16 mouse cellular contexts compared by ENCODE assay signal in the genomic region with DNA sequence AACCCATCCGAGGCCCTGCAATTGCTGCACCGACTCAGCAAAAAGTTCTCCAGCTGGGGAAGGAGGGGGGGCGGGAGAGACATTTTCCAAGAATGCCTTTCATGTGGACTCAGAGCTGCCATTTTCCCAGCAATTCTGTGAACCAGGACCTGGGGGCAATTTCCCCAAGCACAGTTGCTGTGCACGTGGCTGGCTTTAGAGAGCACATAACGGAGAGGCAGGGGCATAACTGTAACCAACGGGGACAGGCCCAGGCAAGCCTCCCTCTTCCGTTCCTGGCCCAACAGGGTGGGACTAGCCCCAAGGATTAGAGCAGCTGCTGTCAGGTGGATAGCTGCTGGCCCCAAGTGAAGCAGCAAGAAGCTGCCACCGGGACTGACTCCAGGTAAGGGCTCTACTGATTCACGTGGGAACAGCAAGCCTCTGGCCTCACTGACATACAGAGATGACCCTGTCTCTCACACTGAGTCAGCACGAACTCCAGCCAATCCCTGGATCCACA. TPM values are rescaled to one million over a fixed set of nuclear protein-coding genes. Genes with fewer than 3 reads are reported as not detected.
DNase-seq lines count a peak whose midpoint lies in the region; ATAC-seq and TF ChIP-seq lines count a peak whose summit lies in the region.
"Had no signal": no experiment of that assay in that cellular context is flagged by ENCODE, and none has a peak within 500 bp of the region (broad histone marks: within the 10 kb centered on the region; RNA-seq: fewer than 3 reads in every experiment).

No protein-coding gene starts in this region.

- ATAC-seq in stomach, postnatal 0 days (ENCODE audit: low FRiP score, low TSS enrichment) = no peak
- ATAC-seq: intestine, embryonic 16.5 days had no signal

- H3K4me3 ChIP-seq in ES-Bruce4 (ENCODE audit: low read depth, low read length) = peak overlapping the region; percentile 79
- no peak overlapping the region for H3K4me3 ChIP-seq in limb, embryonic 10.5 days
- no peak overlapping the region for H3K4me3 ChIP-seq in stomach, postnatal 0 days (ENCODE audit: low read depth, low read length)

- WGBS in limb, embryonic 10.5 days = 9% methylated on average over 10 of the region's 10 CpGs
- 39% methylated on average over 10 of the region's 10 CpGs for WGBS in stomach, postnatal 0 days

- TF ChIP-seq EP300 in ES-Bruce4 (IDR thresholded peaks at IDR 0.05; ENCODE audit: insufficient read depth, low read depth, low read length) = peak; percentile 96
- no peak for TF ChIP-seq EP300 in stomach, postnatal 0 days (optimal IDR thresholded peaks at IDR 0.05)

- no peak for TF ChIP-seq CTCF in ES-Bruce4 (IDR thresholded peaks at IDR 0.05; ENCODE audit: low read depth, low read length)
- no peak for TF ChIP-seq CTCF in stomach, postnatal 0 days (IDR thresholded peaks at IDR 0.05; ENCODE audit: low read depth)

- H3K9me3 ChIP-seq in ES-Bruce4 (replicated peaks; ENCODE audit: control insufficient read depth, insufficient read depth, low read length, poor library complexity, severe bottlenecking) = no peaks in the 10 kb centered on the region
- H3K9me3 ChIP-seq in limb, embryonic 10.5 days (replicated peaks) = no peaks in the 10 kb centered on the region
- no peaks in the 10 kb centered on the region for H3K9me3 ChIP-seq in stomach, postnatal 0 days (ENCODE audit: control insufficient read depth, low read length)

- H3K9ac ChIP-seq in ES-Bruce4 (ENCODE audit: low read depth, poor library complexity, severe bottlenecking) = peak overlapping the region; percentile 57
- H3K9ac ChIP-seq in stomach, postnatal 0 days (ENCODE audit: low read length) = no peak overlapping the region

- peak; percentile 11 for DNase-seq in gastrocnemius, postnatal 25 days
- DNase-seq in gastrocnemius, adult 8-10 months (ENCODE audit: low spot score in 2 of 2) = no peak
- peak; percentile 72 for DNase-seq in embryo, embryonic 11 days
- DNase-seq in limb, embryonic 10.5 days (ENCODE audit: low spot score) = peak; percentile 79
- DNase-seq in stomach, postnatal 0 days (ENCODE audit: low spot score) = no peak
- no peak for DNase-seq in cerebellum, postnatal 4 days (ENCODE audit: low spot score in 2 of 2)
- no peak for DNase-seq in layer of hippocampus, adult 9-11 months
- DNase-seq: cerebellum, adult 18-20 months; heart, postnatal 14 days; lung, adult 18-20 months; retina, postnatal 1 day; thymus, postnatal 25 days had no signal

- no peaks in the 10 kb centered on the region for H3K36me3 ChIP-seq in ES-Bruce4 (ENCODE audit: control insufficient read depth, insufficient read depth, low read length, poor library complexity, severe bottlenecking)
- H3K36me3 ChIP-seq in limb, embryonic 10.5 days = no peaks in the 10 kb centered on the region
- H3K36me3 ChIP-seq in stomach, postnatal 0 days (ENCODE audit: control insufficient read depth, insufficient read depth, low read length) = no peaks in the 10 kb centered on the region

- H3K27me3 ChIP-seq in ES-Bruce4 (ENCODE audit: control insufficient read depth, insufficient read depth, low read length, poor library complexity, severe bottlenecking) = no peaks in the 10 kb centered on the region
- H3K27me3 ChIP-seq in limb, embryonic 10.5 days (ENCODE audit: low read depth, poor library complexity, severe bottlenecking) = no peaks in the 10 kb centered on the region
- H3K27me3 ChIP-seq in stomach, postnatal 0 days (ENCODE audit: control insufficient read depth, insufficient read depth, low read length) = no peaks in the 10 kb centered on the region

- peaks cover 15% of the 10 kb centered on the region for H3K4me1 ChIP-seq in ES-Bruce4 (ENCODE audit: control insufficient read depth, insufficient read depth, low read length)
- peaks cover 73% of the 10 kb centered on the region for H3K4me1 ChIP-seq in limb, embryonic 10.5 days
- no peaks in the 10 kb centered on the region for H3K4me1 ChIP-seq in stomach, postnatal 0 days (replicated peaks; ENCODE audit: control insufficient read depth, insufficient read depth)

- H3K4me2 ChIP-seq in stomach, postnatal 0 days (replicated peaks; ENCODE audit: low read depth) = no peak overlapping the region

- peak overlapping the region; percentile 82 for H3K27ac ChIP-seq in ES-Bruce4 (ENCODE audit: insufficient read depth, low read length)
- H3K27ac ChIP-seq in limb, embryonic 10.5 days = peak overlapping the region; percentile 88
- no peak overlapping the region for H3K27ac ChIP-seq in stomach, postnatal 0 days (replicated peaks)

- TF ChIP-seq POLR2A in ES-Bruce4 (IDR thresholded peaks at IDR 0.05; ENCODE audit: insufficient read depth, low read length) = no peak

RNA-seq across cellular contexts. Expression of gene Crabp1, which starts 37.0 kb away (rescaled TPM):
- under 1 TPM in 1 of 2 experiments, not detected in 1; 0.49 TPM for total RNA-seq in gastrocnemius, postnatal 25 days (2021)
- total RNA-seq in gastrocnemius, adult 8-10 months (2022) = 1 to 10 TPM in 1 of 4 experiments, under 1 TPM in 2, not detected in 1; 0.41 to 2.0 (median 0.88) TPM
- polyA plus RNA-seq in ES-Bruce4 (2011; ENCODE audit: insufficient read depth, insufficient read length, low read depth, missing spikeins) = 13.5 and 21.8 TPM in 2 replicates
- polyA plus RNA-seq in limb, embryonic 10.5 days (2016; fragmentation: Nextera tagmentation; extraction: Ambion mirVana) = 615 and 856 TPM in 2 replicates
- polyA plus RNA-seq in stomach, postnatal 0 days (2015; fragmentation: Nextera tagmentation; extraction: Ambion mirVana) = 2.8 and 4.1 TPM in 2 replicates
- total RNA-seq: granulocyte monocyte progenitor cell, adult 5-6 weeks; heart, postnatal 14 days had no signal
- polyA plus RNA-seq: C2C12 had no signal

Comparison
In these comparisons a context has a peak if more than half of its experiments do, and no peak if none do; other contexts are left out.
1. DNase-seq: peak in gastrocnemius, postnatal 25 days (single experiment), embryo, embryonic 11 days (single experiment) and limb, embryonic 10.5 days (single experiment); none in gastrocnemius, adult 8-10 months (0 of 2), stomach, postnatal 0 days (single experiment), cerebellum, postnatal 4 days (0 of 2) and layer of hippocampus, adult 9-11 months (single experiment).
2. RNA of gene Crabp1, which starts 37.0 kb away (polyA plus RNA-seq): 615 to 856 TPM in limb, embryonic 10.5 days; 13.5 to 21.8 TPM in ES-Bruce4 and 2.8 to 4.1 TPM in stomach, postnatal 0 days; every median in the first group is over 10 times any median in the second.